Mouse (Mus musculus) left cerebral cortex, adult 9 months (tissue): ENCODE measurements around the gene Eef1akmt3.
"Not testable (repeated sequence)": the region's sequence is repeated elsewhere in the genome, so short reads cannot be mapped to it uniquely, and the experiment has no call there.

Source experiments
- DNase-seq, 2 experiments: peaks; one replicate each; pipeline ENCODE4 v3.0.0; 2022; ENCODE audit warnings: low spot score in 2 of 2

Eef1akmt3 gene

DNA sequence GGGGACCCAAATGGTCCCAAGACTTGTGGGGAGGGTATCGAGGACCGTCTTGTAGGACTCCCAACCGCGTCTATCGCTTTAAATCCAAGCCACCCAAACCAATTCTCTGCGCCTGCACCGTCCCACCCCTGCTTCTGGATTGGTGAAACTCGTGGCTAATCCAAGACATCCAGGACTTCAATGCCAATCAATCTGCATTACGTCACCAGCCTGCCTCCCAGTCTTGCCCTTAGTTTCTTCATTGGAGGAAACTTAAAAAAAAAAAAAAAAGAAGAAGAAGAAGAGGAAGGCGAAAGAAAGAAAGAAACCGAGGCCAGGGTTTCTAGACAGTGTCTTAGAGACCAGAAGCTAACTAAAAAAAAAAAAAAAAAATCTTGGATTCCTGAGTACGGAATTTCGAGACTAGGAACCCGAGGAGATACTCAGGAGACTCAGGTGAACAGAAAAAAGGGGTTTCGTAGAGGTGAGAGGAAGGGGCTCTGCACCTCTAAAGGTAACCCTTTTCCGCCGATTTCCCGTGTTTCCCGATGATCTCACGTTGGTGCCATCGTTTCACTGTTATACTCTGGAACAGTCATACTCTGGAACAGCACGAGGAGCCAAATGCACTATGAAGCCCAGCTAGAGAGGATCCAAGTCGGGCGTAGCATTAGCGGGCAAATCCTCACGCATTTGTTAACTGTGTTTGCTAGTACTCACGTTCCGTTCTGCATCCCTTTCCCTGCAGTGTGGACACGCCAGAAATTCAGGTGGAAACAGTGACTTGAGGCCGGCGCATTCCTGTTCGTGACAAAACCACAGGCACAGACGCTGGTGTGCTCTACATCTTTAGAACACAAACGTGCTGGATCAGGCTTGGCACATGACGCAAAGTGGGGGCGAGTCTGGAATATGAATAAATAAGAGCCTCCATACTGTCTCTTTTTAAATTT lies 29.1 kb upstream of the Eef1akmt3 start, which contains the start of gene Tspan31:
Tspan31 (minus strand) TSS at position 75 of the 932 bp plus-strand sequence.
- peak; percentile 91 to 96 for DNase-seq

DNA sequence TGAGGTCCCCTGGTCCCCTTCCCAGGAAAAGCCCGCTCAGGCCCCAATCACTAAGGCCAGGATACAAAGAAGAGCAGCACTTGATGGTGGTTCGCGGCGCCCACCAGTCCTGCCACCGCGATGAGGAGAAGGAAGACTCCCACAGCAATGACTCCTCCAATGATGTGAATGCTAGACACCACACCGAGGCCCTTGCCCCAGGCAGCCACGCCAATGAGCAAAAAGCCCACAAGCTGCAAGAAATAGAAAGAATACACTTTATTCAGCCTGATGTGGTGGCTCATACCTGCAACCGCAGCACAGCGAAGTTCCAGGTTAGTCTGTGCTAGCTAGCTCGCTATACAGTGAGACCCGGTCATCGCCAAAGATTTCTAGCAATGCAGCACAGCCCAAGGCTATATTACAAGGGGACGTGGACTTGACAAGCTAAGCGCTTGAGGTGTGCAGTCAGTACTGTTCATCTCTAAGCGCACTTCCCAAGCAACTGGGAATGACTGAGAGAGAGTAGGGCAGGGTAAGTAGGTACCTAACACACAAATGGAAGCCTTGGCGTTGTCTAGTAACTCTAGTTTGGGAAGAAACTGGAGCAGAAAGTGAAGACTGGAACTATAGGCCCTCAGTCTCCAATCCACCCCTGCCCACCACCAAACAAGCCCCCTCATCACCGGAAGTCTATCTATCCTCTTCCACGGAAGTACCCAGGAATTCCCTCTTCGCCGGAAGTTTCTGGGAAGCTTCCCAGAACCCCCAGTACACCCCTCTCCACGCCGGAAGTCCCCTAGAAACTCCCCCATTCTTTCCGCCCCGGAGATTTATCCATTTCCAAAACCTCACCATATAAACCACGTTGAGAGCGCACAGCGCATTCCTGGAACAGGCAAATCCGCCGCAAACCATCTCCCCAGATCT lies 28.2 kb upstream of the Eef1akmt3 start:
- DNase-seq = no peak

DNA sequence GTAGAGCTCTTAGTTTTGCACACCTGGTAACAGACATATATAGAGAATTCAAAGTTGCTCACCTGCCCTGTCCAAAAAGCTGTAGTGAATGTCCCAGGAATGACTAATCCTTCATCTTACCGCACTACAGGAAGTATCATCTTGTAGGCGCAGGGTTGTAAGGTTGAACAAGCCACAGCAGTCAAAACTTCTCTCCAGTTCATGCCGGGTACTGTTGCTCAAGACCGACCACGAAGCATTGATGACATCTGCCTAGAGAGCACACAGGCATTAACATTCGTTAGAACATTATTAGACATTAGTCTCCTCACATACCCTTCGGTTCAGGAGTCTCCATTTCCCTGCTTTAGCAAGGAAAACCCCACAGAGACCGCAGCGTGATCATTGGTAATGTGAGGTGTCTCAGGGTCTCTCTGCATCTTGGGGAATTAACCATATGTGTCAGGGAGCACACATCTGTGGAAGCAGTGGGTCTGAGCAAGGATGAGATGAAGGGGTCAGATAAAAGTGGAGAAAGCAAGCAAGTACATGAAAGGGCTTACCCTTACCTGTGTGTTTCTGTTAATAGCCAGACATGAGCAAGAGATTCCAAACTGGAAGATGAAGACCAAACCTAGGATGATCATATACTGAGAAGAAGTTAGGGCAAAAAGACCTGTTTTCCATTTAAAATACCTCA lies 27.2 kb upstream of the Eef1akmt3 start:
- no peak for DNase-seq

DNA sequence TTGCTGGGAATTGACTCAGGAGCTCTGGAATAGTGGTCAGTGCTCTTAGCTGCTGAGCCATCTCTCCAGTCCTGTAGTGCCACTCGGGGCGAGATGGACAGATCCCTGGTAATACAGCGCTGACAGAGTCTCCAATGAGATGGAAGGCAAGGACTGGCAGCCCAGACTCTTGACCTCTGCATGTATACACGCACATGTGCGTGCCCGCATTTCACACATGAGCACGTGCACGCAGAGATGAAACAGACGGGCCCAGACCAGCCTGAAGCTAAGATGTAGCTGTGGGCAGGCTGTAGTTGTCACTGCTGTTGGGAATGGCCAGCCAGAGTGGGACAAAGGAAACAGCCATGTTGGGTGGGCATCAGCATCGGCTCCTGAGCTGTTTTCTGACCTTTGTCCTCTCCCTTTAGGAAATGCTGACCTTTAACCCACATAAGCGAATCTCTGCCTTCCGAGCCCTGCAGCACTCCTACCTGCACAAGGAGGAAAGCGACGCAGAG lies 25.3 kb upstream of the Eef1akmt3 start:
- DNase-seq = no peak

DNA sequence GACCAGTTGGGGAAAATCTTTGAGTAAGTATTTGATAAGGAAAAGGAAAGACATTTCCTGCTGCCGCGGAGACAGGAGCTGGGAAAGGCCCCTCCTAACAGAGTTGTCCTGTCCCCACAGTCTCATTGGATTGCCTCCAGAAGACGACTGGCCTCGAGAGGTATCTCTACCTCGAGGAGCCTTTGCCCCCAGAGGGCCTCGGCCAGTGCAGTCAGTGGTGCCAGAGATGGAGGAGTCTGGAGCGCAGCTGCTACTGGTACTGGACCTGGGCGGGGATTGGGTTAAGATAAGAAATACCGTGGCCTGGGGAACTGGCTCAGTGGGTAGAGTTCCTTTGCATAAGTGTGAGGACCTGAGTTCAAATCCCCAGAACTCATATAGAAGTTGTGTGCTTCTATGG lies 24.7 kb upstream of the Eef1akmt3 start:
- DNase-seq = no peak

DNA sequence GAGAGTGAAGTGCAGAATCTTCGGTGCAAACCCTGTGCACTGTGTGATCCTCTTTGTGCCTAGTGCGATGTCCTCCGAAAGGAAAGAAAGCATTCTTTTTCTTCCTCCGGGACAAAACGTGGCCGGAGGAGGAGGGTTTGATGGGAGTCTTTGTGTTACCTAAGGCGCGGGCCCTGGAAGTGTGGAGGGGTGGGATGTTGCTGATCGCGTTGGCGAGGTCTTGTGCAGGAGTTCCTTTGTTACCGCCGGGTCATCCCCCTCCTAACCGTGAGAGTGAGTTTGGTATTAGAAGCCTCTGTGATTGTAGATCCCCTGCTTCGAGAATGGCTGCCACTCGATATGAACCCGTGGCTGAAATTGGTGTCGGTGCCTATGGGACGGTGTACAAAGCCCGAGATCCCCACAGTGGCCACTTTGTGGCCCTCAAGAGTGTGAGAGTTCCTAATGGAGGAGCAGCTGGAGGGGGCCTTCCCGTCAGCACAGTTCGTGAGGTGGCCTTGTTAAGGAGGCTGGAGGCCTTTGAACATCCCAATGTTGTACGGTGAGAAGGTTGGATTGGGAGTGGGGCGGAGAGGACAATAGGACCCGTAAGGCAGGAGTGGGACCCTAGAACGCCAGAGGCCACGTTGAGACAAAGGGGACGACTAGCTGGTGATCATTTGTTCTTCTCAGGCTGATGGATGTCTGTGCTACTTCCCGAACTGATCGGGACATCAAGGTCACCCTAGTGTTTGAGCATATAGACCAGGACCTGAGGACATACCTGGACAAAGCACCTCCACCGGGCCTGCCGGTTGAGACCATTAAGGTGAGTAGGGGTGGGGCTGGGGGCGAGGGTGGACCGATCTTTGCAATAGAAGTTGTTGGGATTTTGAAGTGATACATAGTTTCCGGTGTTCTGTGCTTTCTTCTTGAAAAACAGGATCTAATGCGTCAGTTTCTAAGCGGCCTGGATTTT lies 22.9 kb upstream of the Eef1akmt3 start:
- no peak for DNase-seq

DNA sequence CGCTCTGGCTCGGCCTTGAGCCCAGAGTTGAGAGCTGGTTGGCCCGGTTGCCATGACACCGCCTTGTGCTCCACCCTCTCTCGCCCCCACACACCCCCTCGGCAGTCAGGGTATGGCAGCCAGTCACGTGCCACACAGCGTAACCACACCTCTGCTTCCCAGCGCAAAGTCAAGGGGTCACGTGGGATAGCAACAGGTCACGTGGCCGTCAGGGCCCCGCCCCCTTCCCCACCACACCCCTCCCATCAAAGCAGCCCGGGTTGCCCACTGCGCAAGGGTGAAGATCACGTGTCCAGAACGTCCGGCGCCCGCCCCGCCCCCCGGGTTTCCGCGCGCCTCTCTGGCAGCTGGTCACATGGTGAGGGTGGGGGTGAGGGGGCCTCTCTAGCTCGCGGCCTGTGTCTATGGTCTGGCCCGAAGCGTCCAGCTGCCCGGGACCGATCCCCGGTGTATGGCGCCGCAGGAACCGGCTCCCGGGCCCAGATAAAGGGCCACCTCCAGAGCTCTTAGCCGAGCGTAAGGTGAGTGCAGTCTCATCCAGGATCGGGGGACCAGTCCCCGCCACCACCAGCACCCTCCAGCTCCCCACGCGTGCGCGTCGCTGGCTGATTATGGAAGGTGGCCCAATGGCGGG lies 22.0 kb upstream of the Eef1akmt3 start, which contains the start of gene Cdk4:
Cdk4 (plus strand) TSS at position 296 of the 634 bp plus-strand sequence.
- DNase-seq = peak; percentile 97 to 98

DNA sequence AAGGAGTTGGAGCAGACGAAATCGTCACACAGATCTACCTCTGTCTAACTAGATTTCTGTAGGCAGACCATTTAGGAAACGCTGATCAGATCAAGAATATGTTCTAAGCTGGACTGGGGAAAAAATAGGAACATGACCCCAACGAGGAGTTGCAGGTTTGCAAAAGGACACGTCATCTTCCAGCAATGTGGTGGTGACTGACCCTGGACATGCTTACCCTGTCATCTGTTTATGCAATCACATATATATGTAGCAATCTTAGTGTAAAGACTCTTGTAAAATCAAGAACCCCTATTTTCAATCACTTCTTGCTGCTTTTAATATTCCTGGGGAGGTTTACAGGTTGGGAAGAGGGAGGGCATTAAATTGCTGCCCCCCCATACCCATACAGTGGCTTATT lies 21.2 kb upstream of the Eef1akmt3 start:
- DNase-seq = no peak

DNA sequence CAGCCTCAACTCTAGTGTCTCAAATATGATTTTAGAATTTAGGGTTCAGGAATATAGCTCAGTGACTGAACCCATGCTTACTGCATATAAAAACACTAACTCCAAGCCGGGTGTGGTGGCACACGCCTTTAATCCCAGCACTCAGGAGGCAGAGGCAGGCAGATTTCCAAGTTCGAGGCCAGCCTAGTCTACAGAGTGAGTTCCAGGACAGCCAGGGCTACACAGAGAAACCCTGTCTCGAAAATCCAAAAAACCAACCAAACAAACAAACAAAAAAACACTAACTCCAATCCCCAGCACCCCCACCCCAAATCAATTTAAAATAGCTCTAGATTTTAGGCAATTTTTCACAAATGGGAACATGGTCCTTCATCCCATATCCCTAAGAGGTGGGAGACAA lies 20.8 kb upstream of the Eef1akmt3 start:
- not testable (repeated sequence) for DNase-seq

DNA sequence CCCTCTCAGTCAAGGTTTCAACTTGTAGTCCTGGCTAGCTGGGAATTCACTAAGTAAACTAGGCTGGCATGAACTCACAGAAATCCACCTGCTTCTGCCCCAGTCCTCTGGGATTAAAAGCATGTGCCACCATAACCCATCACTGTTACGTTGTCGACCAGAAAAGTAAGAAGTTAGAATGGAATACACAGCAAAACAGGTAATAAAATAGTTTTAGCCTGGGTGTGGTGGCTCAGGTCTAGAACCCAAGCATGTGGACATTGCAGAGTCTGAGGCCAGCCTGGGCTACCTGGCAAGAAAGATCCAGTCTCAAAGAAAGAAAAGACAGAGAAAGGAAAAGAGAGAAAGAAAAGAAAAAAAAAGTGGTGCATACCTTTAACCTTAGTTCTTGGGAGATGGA lies 20.2 kb upstream of the Eef1akmt3 start:
- DNase-seq = no peak

DNA sequence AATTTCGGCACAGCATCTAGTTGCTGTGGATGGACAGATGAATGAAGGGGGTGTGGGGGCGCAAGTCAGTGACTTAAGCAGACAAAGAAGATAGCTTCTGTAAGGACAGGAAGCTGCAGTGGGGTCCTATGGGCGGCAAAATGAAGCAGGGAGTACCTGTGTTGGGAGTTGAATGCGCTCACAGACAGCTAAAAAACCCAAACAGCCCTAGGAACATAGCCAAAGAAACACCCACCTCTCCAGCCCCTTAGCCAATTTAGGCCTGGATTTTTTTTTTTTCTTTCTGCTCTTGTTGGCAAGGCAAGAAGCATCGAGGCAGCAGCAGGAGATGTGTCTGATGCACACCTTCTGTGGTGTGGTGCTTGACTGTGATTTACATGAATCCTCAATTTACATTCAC lies 19.8 kb upstream of the Eef1akmt3 start:
- DNase-seq = no peak

DNA sequence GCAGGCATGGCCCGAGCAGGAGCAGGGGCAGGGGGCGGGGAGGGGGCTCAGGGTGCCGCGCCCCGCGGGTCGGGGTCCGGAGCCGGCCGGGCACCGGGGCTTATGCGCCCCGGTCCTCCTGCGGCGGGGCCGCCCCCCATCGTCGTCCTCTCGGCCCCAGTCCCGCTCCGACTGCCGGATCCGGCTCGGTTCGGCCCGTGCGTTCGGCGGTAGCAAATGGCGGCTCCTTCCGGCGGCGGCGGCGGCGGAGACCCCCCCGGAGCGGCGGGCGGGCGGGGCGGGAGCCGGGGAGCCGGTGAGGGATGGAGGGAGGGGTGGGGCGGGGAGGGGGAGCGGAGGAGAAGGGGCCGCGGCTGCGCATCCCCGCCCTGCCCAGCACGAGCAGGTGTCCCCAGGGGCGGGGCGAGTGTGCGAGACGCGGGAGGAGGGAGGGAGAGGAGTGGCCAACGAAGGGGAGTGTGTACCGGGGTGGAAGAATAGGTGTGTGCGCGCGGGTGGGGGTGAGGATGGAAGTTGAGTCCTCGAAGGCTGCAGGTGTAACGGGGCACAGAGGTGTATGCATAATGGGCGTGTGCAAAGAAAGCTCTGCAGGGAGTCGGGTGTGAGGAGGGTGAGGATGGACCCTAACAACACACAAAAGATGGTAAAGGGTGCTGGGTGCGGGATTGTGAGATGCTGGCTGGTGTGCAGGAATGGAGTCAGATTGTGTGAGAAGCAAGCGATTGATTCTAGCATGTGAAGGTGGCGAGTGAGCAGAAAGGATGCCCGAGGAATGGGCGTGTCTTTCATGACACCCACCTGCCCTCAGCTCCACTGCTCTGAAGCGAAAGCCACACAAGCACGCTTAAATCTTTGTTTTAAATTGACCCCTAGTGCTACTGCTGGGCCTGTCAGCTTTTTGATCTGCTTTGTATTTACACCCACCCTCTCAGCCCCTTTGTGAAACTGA lies 18.9 kb upstream of the Eef1akmt3 start, which contains the start of gene March9:
March9 (minus strand) TSS at position 217 of the 949 bp plus-strand sequence.
- peak; percentile 57 to 71 for DNase-seq

DNA sequence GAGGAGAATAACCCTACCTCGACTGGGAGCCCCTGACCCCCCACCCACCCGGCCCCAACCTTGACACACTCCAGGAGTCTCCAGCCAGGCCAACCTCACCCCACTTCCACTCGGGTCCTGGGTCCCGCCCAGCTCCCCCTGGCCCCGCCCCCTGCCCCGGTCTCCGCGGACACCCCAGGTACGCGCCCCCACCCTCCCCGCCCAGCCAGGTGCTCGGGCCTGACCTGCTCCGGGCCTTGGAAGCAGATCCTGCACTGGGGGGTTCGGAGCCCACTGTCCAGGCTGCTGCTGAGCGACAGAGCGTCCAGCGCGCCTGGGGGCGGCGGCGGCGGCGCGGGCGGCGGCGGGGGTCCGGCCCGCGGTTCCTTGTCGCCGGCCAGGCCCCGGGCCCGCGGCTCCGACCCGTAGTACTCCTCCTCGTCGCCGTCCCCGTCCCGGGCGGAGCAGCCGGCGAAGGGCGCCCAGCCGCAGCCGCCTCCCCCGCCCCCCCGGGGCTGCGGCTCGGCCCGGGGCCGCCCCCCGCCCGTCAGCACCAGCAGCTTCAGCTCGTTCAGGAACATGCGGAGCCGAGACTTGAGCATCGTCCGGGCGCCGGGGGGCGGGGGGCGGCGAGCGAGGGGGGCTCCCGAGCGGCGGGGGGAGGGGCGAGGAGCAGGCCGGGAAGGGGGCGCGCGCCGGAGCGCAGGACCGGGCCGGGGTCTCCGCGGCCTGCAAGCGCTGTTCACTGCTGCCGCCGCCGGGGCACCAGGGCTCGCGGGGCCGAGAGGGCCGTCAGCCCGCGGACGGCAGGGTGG lies 18.1 kb upstream of the Eef1akmt3 start:
- DNase-seq = no peak

DNA sequence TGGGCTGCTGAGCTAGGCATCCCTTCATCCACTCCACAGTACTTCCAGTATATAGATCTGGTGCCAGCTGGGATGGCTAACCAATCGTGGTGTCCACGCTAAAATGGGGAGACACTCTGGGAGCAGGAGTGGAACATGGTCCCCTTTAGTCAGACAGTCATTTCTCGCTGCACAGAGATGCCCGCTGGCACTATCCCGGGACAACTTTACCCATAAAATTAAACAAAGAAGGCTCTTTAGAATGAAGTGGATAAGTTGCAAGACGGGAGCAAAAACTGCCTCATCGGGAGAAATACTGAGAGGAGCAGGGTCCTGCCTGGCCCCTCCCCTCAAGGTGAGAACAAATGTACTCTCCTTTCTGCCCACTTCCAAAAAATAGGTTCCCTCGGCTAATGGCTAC lies 17.4 kb upstream of the Eef1akmt3 start:
- DNase-seq = no peak

DNA sequence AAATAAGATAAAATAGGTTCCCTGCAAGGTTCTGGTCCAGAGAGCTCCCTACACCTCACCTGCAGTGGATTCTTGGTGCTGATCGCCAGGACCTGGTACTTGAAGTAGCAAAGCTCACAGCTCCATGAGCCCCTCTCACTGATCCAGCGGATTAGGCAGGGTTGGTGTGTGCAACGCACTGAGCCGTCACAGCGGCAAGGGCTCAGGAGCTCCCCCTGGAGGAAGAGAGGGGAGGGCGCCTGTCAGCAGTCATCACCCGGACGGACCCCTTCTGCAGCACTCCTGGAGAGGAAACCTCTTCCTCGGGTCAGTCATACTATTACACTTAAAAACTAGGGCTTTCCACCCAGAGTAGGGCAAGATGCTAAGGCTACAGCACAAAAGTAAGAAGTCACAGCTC lies 16.8 kb upstream of the Eef1akmt3 start:
- peak in 1 of 2 experiments; percentile 73 for DNase-seq

DNA sequence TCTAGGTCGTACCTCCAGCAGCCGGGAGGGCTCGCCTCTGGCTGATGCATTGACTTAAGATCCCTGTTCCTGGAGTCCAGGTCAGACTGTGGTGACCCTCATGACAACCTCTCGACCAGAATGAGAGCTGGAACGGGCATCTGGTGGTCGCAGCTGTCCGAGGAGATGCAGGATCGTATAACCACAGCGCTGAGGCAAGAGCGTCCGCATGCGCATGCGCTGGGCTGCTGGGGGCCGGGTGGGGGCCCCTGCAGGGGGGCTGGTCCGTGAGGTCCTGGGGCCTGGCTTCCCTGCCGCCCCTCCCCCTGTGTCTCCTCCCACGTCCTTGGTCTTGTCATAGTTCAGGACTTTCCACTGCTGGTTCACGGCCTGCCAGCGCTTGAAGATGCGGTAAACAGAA lies 15.2 kb upstream of the Eef1akmt3 start:
- DNase-seq = no peak

DNA sequence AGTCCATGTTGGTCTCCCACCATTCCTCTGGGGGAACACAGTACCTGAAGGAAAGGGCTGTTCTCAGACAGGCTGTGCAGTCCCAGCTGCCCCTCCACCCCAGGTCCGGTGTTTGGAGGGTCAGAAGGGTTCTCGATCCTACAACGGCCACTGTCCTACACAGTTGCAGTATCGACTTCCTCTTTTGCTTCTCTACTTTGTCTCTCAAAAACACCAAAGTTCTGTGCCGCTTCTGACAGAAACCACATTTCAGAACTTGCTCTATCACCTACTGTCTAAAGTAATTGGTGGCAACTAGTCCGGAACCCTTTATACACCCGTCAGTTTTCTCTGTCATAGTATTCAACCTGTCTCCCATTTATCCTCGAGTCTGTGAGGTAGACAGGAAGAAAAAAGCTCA lies 14.1 kb upstream of the Eef1akmt3 start:
- DNase-seq = no peak

DNA sequence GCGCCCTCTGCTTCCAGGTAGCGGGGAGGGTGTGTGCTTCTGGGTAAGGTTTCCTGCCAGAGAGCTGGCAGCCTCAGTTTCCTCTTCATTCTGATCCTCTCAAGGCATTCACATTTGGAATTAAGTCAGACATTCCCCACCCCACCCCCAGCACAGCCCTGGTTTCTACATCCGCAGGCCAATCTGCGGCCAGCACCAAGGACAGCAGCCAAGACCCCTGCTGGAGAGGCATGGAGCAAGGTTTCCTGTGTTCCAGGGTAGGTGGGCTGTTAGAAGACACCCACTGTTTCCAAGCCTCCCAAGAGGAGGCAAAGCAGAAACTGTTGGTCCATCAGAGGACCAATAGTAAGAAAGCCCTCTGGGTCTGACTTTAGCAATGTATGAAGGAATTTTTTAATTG lies 13.3 kb upstream of the Eef1akmt3 start:
- no peak for DNase-seq
